Mouse (Mus musculus) liver, adult 2 months (tissue): Measurements from ENCODE around the gene Eps8l2.

Source experiments
- CTCF ChIP-seq: fragments of 200-500 bp; IDR thresholded peaks from 2 replicates; pipeline ENCODE4 v1.5.1; 2011; ENCODE audit warnings: low read depth, low read length, control low read depth
- POLR2A ChIP-seq: fragments of 200-500 bp; IDR thresholded peaks from 2 replicates; pipeline ENCODE4 v1.6.1; 2011; ENCODE audit warnings: low read length, control low read depth; ENCODE audit not compliant: insufficient read depth; ENCODE audit errors: extremely low read depth

DNA sequence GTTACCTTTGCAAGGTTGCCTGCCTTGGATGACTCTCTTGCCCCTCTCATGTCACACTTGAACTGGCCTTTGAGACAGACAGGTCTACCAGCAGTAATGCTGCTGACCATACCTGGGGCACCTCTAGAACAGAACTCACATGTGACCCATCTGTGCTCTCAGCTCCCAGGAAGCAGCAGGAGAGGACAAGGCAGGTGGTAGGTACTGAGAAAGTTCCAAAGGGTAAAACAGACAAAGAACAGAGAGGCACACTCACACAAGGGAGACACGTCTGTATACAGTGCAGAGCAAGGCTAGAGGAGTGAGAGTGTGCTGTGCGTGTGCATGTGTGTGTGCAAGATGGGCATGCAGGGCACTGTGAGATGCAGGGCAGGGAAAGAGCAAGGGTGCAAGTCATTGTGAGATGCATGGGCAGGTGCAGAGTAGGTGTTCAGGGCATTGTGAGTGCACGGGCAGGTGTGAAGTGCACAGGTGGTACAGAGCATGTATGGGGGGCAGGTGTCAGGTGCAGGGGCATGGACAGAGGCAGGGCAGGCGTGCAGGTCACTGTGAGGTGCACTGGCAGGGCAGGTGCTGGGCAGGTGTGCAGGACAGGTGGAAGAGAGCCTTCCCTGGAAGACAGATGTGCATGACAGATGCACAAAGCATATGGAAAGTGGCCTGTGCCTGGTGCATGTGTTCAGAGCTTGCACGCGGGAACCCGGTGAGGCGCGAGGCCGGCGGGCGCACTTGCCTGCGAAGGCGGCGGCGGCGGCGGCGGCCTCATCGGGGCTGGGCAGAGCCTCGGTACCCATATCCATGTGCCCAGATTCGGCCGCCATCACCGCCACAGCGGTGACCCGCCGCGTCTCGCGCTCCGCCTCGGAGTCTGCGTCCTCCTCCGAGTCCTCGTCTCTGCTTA lies 11.9 kb upstream of the Eps8l2 start:
- TF ChIP-seq CTCF = no peak
- TF ChIP-seq POLR2A = no peak
